Mouse (Mus musculus) olfactory bulb, adult 2 months (tissue): ENCODE measurements around the gene Pacs2.

ENCODE experiments used
- CTCF ChIP-seq: fragments of 200-500 bp; IDR thresholded peaks from 2 replicates; pipeline ENCODE4 v1.5.1; 2012; ENCODE audit warnings: low read depth, mild to moderate bottlenecking, low read length, moderate library complexity; ENCODE audit not compliant: insufficient read depth
- POLR2A ChIP-seq: fragments of 200-500 bp; IDR thresholded peaks from 2 replicates; pipeline ENCODE4 v1.6.1; 2012; ENCODE audit warnings: mild to moderate bottlenecking, low read depth, low read length, moderate library complexity; ENCODE audit not compliant: insufficient read depth

GRCm38 (mm10) chr12:113071321-113071720 lies 57.0 kb downstream of the Pacs2 start:
- TF ChIP-seq CTCF (no peak), POLR2A (no peak)
